Mouse (Mus musculus) hindbrain, embryonic 16.5 days (tissue): ENCODE data around the gene Npffr2. TPM values are rescaled to one million over a fixed set of nuclear protein-coding genes. Genes with fewer than 3 reads are reported as not detected.

Experiments
- ATAC-seq: fragments of 200-750 bp; cut with Nextera tagmentation; 2 replicates; pipeline ENCODE4 v1.8.0; 2017; ENCODE audit warnings: moderate TSS enrichment, moderate library complexity
- H3K27ac ChIP-seq: fragments of 300-500 bp; sonication (generic); 2 replicates; pipeline ENCODE4 v1.5.1; 2014; ENCODE audit warnings: low read depth, mild to moderate bottlenecking, control low read depth, low read length, moderate library complexity
- H3K27me3 ChIP-seq: fragments of 300-500 bp; sonication (generic); replicated peaks from 2 replicates; pipeline ENCODE4 v1.6.1; 2014; ENCODE audit warnings: low read length; ENCODE audit not compliant: control insufficient read depth, insufficient read depth
- H3K36me3 ChIP-seq: fragments of 300-500 bp; sonication (generic); 2 replicates; pipeline ENCODE4 v1.6.1; 2014; ENCODE audit warnings: mild to moderate bottlenecking, low read length, moderate library complexity, mixed read lengths; ENCODE audit not compliant: control insufficient read depth, insufficient read depth
- H3K4me1 ChIP-seq: fragments of 300-500 bp; sonication (generic); 2 replicates; pipeline ENCODE4 v1.6.1; 2014; ENCODE audit warnings: low read depth, low read length; ENCODE audit not compliant: control insufficient read depth, insufficient read depth
- H3K4me2 ChIP-seq: fragments of 300-500 bp; sonication (generic); 2 replicates; pipeline ENCODE4 v1.6.1; 2014; ENCODE audit warnings: mild to moderate bottlenecking, low read length, control low read depth, moderate library complexity
- H3K4me3 ChIP-seq: fragments of 300-500 bp; sonication (generic); 2 replicates; pipeline ENCODE4 v1.5.1; 2014; ENCODE audit warnings: mild to moderate bottlenecking, low read length, control low read depth, moderate library complexity
- H3K9ac ChIP-seq: fragments of 300-500 bp; sonication (generic); 2 replicates; pipeline ENCODE4 v1.6.1; 2014; ENCODE audit warnings: low read depth, mild to moderate bottlenecking, control low read depth, low read length, moderate library complexity
- H3K9me3 ChIP-seq: fragments of 300-500 bp; sonication (generic); 2 replicates; pipeline ENCODE4 v1.6.1; 2014; ENCODE audit warnings: mild to moderate bottlenecking, low read length, moderate library complexity; ENCODE audit not compliant: control insufficient read depth
- WGBS: fragments of 180-500 bp; shearing (Covaris S2); extraction: QIAGEN DNeasy Blood & Tissue Kit; methylation state at CpG from one replicate; pipeline ENCODE4 v1.1.7; 2014; 5-methylcytosine and 5-hydroxymethylcytosine counted together
- polyA plus RNA-seq: library from polyadenylated mRNA; unstranded; fragments of >200 nt; fragmentation: Nextera tagmentation; extraction: Ambion mirVana; gene quantifications from 2 replicates; pipeline ENCODE4 v1.2.1, GENCODE M21; 2015

The Npffr2 gene
- 0.25 and 0.36 TPM in 2 replicates for polyA plus RNA-seq

DNA sequence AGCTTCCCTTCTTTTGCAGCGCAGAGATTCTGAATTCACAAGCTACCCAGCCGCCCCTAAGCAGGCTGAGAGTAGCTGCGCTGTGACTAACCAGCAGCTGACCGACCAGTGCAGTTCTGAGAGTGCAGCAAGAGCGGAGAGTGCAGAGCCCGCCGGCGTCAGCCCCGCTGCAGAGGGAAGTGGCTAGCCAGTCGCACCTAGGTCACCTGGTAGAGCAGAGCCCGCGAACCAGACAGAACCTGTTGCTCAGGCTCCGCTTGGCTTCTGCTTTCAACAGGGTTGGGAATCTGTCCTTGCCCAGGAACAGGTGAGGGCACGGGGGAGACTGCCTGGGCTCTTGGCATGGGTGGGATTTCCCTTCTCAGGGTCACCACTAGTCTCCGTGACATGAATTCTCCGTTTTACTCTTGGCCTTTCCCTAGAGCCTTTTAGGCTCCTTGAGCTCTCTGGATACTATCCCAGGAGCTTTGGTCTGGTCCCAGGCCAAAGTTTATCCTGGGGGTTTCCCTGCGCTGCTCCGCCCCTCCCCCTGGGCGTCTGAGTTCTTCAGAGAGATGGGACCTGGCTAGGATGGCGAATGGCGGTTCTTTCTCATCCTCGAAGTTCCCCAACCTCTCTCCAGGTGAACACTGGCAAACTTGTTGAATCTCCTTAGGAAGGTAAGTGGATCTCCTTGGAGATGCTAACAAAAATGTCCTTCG lies at the start of gene Npffr2:
Gene Npffr2 (plus strand): TSS at position 552 of the 701 bp plus-strand sequence.
- Histone ChIP-seq H3K4me2 (peak within 1 kb of the TSS; percentile 65), H3K4me1 (no peaks in the 10 kb centered on the region; the same call in none of the 2 replicates), H3K27ac (no peak within 1 kb of the TSS), H3K4me3 (peak within 1 kb of the TSS; percentile 37), H3K9ac (peak within 1 kb of the TSS; percentile 16), H3K27me3 (peaks cover 2% of the 10 kb centered on the region; the same call in 1 of the 2 replicates), H3K36me3 (no peaks in the 10 kb centered on the region), H3K9me3 (no peaks in the 10 kb centered on the region)
- ATAC-seq: peak; percentile 94
- WGBS: 3% methylated on average over 22 of the region's 23 CpGs

DNA sequence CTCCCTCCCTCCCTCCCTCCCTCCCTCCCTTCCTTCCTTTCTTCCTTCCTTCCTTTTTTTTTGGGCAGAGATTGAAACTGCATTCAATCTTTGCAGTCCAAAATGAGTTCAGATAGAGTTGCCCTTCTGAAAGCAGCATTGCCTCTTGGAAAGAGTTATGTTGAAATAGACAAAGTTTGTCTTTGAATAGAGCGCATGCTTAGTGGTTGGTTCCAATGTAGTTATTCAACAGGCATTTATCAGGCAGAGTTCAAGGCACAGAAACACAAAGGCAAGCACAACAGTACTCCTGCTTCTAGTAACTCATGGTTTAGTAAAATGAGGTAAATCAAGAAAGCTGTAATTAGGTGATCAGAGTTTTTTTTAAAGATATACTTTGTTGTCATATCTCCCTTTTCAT lies 34.7 kb upstream of the Npffr2 start:
- Histone ChIP-seq H3K9ac (no peak overlapping the region), H3K4me3 (no peak overlapping the region), H3K27ac (no peak overlapping the region), H3K4me1 (no peaks in the 10 kb centered on the region), H3K27me3 (no peaks in the 10 kb centered on the region), H3K36me3 (no peaks in the 10 kb centered on the region), H3K4me2 (no peak overlapping the region), H3K9me3 (no peaks in the 10 kb centered on the region)
- ATAC-seq: no peak
- 98% methylated on average over 1 of the region's 1 CpGs for WGBS

DNA sequence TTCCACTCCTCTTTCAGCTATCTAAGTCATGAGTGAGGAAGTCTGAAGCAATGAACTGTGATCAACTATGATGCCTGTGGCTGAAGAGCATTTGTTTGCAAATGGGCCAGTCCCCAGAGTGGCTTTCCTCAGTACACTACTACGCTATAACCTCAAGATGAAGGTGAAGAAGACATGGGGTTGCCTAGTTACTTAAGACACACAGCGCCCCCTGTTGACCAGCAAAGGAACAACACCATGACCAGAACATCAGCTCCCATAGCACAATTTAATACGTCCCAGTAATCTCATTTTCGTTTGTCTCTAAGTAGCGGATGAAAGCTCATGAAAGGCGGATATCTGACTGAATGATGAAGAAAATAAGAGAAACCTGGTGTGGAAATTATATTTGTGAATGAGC lies 27.0 kb upstream of the Npffr2 start:
- no peaks in the 10 kb centered on the region for H3K36me3 ChIP-seq
- no peaks in the 10 kb centered on the region for H3K9me3 ChIP-seq
- no peaks in the 10 kb centered on the region for H3K4me1 ChIP-seq
- no peak overlapping the region for H3K4me2 ChIP-seq
- 61% methylated on average over 6 of the region's 6 CpGs for WGBS
- H3K27me3 ChIP-seq: no peaks in the 10 kb centered on the region
- no peak overlapping the region for H3K4me3 ChIP-seq
- H3K9ac ChIP-seq: no peak overlapping the region
- H3K27ac ChIP-seq: no peak overlapping the region
- no peak for ATAC-seq

DNA sequence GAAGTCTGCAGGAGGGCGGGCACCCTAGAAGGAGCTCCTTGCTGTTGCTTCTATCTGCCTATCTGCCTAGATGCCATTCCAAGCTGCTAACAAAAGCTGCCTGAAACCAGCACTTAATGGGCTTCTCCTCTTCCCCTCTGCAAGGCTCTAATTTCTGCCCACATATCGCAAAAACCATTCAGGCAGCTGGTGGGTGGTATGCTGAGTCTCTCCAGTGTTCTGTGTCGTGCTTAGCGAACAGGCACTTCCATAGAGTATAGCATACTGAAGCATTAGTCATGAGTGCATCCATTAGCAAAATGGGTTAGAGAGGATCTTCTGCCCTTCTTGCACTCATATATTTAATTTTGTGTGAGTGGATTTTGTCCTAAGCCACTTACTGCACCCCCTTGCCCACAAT lies 8.6 kb upstream of the Npffr2 start:
- 70% methylated on average over 4 of the region's 4 CpGs for WGBS
- no peaks in the 10 kb centered on the region for H3K27me3 ChIP-seq
- H3K4me2 ChIP-seq: no peak overlapping the region
- H3K4me1 ChIP-seq: no peaks in the 10 kb centered on the region
- no peak overlapping the region for H3K27ac ChIP-seq
- no peak overlapping the region for H3K4me3 ChIP-seq
- H3K9me3 ChIP-seq: no peaks in the 10 kb centered on the region
- no peak for ATAC-seq
- no peaks in the 10 kb centered on the region for H3K36me3 ChIP-seq
- no peak overlapping the region for H3K9ac ChIP-seq

DNA sequence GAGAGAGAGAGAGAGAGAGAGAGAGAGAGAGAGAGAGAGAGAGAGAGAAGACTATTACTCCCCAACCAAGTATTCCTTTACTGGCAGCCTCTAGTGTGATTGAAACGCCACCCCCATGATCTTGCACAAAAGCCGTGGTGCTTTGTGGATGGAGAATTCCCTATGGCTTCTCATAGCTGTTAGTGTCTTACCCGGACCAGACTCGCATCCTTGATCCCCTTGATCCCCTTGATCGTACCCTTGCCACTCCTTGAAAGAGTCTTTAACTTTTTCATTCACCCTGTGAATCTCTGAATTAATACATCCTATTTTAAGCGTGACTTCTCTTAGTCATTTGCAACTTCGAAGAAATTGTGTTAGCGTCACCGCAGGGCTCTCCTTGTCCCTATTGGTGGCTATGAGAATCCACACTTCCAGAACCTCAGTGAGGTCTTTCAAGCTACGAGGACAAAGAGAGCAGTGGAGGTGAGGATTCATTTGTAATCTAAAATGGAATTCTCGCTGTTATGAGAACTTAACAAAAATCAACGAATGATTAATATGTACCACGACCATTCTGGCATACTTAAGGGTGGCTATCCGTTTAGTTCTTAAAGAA lies 949 bp upstream of the Npffr2 start:
- Histone ChIP-seq H3K4me3 (peak overlapping the region; percentile 37), H3K4me2 (peak overlapping the region; percentile 65), H3K27me3 (peaks cover 2% of the 10 kb centered on the region; the same call in 1 of the 2 replicates), H3K36me3 (no peaks in the 10 kb centered on the region), H3K27ac (no peak overlapping the region), H3K9ac (peak overlapping the region; percentile 16; the same call in 1 of the 2 replicates), H3K9me3 (no peaks in the 10 kb centered on the region), H3K4me1 (no peaks in the 10 kb centered on the region; the same call in none of the 2 replicates)
- 4% methylated on average over 14 of the region's 14 CpGs for WGBS
- peak; percentile 78 for ATAC-seq

DNA sequence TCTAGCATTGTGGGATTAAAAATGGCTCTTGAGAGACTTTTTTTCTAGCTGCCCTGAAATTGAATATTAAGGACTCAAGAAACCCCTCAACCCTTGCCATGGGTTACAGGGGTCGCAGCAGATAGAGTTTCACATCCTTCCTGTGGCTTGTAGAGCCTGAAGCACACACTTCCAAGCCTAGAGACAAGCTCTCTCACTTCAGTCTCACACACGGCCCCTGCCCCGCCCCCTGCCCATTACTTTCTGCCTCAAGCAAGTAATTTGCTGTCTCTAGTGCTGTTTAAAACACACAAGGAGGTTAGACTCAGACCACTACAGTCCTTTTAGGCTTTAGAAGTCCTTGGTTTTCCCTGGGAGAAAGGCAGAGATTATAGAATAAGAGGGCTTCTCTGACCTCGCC lies 1.7 kb downstream of the Npffr2 start:
- Histone ChIP-seq H3K27ac (no peak overlapping the region), H3K36me3 (no peaks in the 10 kb centered on the region), H3K9me3 (no peaks in the 10 kb centered on the region), H3K4me3 (no peak overlapping the region), H3K4me1 (no peaks in the 10 kb centered on the region; the same call in none of the 2 replicates), H3K9ac (no peak overlapping the region), H3K4me2 (no peak overlapping the region), H3K27me3 (peaks cover 2% of the 10 kb centered on the region; the same call in 1 of the 2 replicates)
- 52% methylated on average over 4 of the region's 4 CpGs for WGBS
- ATAC-seq: no peak

DNA sequence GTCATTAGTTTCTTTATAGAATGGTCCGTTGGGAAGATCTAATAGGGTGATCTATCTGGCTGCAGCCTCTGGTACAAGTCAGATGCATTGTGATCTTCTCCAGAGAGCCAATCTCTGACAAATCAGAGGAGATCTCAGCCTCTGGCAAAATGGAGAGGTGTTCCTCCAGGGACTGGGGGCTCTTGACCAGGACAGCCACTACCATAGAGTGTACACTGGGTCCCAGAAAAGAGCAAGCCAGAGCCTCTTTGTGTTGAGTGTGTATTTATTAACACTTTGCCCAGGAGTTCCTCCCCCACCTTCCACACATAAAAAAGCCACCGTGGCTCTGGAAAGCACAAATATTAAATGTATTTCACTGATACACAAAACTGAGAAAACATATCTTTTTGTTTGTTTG lies 2.2 kb downstream of the Npffr2 start:
- ATAC-seq: no peak

DNA sequence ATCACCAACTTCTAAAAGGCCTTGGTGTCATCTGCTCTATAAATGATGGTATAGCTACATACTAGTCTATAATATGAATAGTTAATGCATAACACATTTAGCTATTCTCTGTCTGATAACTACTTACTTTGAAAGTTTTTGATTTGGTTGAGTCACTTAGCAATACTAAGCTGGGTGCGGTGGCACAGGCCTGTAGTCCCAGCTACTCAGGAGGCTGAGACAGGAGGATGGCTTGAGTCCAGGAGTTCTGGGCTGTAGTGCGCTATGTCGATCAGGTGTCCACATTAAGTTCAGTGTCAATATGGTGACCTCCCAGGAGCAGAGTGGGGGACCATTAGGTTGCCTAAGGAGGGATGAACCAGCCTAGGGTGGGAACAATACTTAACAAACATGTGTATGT lies 8.8 kb downstream of the Npffr2 start:
- Histone ChIP-seq H3K4me2 (no peak overlapping the region), H3K27me3 (no peaks in the 10 kb centered on the region), H3K9me3 (no peaks in the 10 kb centered on the region), H3K27ac (no peak overlapping the region), H3K36me3 (no peaks in the 10 kb centered on the region), H3K4me3 (no peak overlapping the region), H3K9ac (no peak overlapping the region), H3K4me1 (no peaks in the 10 kb centered on the region)
- 94% methylated on average over 3 of the region's 3 CpGs for WGBS
- ATAC-seq: no peak

More for the DNA sequence above, 2.2 kb downstream of the Npffr2 start:
- no peaks in the 10 kb centered on the region for H3K36me3 ChIP-seq
- no peaks in the 10 kb centered on the region; the same call in none of the 2 replicates for H3K4me1 ChIP-seq
- H3K9me3 ChIP-seq: no peaks in the 10 kb centered on the region
- H3K27me3 ChIP-seq: peaks cover 2% of the 10 kb centered on the region; the same call in 1 of the 2 replicates
- H3K4me2 ChIP-seq: no peak overlapping the region
- H3K9ac ChIP-seq: no peak overlapping the region
- H3K4me3 ChIP-seq: no peak overlapping the region
- WGBS: 55% methylated on average over 2 of the region's 2 CpGs
- no peak overlapping the region for H3K27ac ChIP-seq

DNA sequence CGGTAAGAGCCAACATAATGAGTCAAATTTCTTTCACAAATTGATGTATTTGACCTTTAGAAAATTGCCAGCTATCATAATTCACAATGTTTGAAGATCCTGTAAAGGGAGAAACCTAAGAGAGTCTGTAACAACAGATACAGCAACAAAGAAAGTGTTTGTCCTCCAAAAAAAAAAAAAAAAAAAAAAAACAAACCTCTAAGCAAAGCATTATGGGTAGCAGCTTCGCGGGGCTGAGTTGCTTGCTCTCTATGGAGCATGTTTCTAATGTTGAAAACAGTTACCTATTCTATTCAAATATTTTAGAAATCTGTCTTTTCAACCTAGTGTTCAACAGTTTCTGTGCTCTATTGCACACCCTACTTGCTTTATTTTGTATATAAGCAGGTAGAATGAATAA lies 15.2 kb downstream of the Npffr2 start:
- Histone ChIP-seq H3K36me3 (no peaks in the 10 kb centered on the region), H3K27ac (no peak overlapping the region), H3K4me3 (no peak overlapping the region), H3K4me2 (no peak overlapping the region), H3K4me1 (no peaks in the 10 kb centered on the region), H3K27me3 (no peaks in the 10 kb centered on the region), H3K9me3 (no peaks in the 10 kb centered on the region), H3K9ac (no peak overlapping the region)
- ATAC-seq: no peak
- WGBS: 77% methylated on average over 3 of the region's 3 CpGs
